Mouse (Mus musculus) erythroblast, embryonic 14.5 days (primary cell): ENCODE data around the gene Thsd7b.

Source experiments
- GATA1 ChIP-seq: IDR thresholded peaks from 2 replicates; pipeline ENCODE4 v1.6.1; 2012; ENCODE audit warnings: low read length, inconsistent platforms, mixed read lengths
- TAL1 ChIP-seq: IDR thresholded peaks from 3 replicates; pipeline ENCODE4 v1.6.1; 2012; ENCODE audit warnings: low read length, inconsistent platforms, mixed read lengths

DNA sequence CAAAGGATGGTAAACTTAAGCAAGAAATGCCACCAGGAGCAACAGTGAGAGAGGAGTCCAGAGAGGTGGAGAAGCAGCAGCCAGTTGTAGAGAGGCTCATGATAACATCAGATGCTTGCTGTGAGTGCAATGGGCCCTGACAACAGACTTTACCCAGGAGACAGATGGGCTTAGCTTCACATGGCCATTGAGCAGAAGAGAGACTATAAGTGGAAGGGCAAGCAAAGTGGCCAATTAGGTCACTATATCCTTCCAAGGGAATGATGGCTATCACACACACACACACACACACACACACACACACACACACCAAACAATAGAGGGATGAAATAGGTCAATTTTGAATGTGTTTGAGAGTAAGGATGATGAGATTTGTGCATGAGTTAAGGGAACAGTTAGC is 565.4 kb downstream of the Thsd7b start:
- TF ChIP-seq GATA1 (no peak), TAL1 (no peak)
